Mouse (Mus musculus): ENCODE data around the gene Fam198a.
"Not testable (repeated sequence)": the region's sequence is repeated elsewhere in the genome, so short reads cannot be mapped to it uniquely, and the experiment has no call there.

The Fam198a gene

GRCm38 (mm10) chr9:122021171-122021570 is 70.4 kb downstream of the Fam198a start:
- DNase-seq (ENCODE audit: low spot score), result not testable (repeated sequence)

GRCm38 (mm10) chr9:122021581-122021980 is 70.8 kb downstream of the Fam198a start:
- DNase-seq (ENCODE audit: low spot score), result no peak

GRCm38 (mm10) chr9:122022776-122023175 is 72.0 kb downstream of the Fam198a start:
- no peak for DNase-seq (ENCODE audit: low spot score)

GRCm38 (mm10) chr9:122023873-122024272 is 73.1 kb downstream of the Fam198a start:
- no peak for DNase-seq (ENCODE audit: low spot score)

- no peak for DNase-seq (ENCODE audit: low spot score)
These were observed 73.6 kb downstream of the Fam198a start for GRCm38 (mm10) chr9:122024419-122024818.

- no peak for DNase-seq (ENCODE audit: low spot score)
These were observed 75.2 kb downstream of the Fam198a start for GRCm38 (mm10) chr9:122025855-122026590.

GRCm38 (mm10) chr9:122027081-122027913 is 76.5 kb downstream of the Fam198a start:
- no peak for DNase-seq (ENCODE audit: low spot score)

GRCm38 (mm10) chr9:122027914-122028745 is 77.3 kb downstream of the Fam198a start:
- DNase-seq (ENCODE audit: low spot score), result no peak

- DNase-seq (ENCODE audit: low spot score), result no peak
These were observed 79.0 kb downstream of the Fam198a start for GRCm38 (mm10) chr9:122029765-122030164.

All from urinary bladder, postnatal 25 days (tissue).